Mouse (Mus musculus) CD8-positive naive resting alpha-beta T cell, adult 2 months (primary cell): ENCODE measurements around the gene Csnk1g2.

ENCODE experiments used
- DNase-seq, 2 experiments: peaks; one replicate each; pipeline ENCODE4 v3.0.0; 2022; ENCODE audit warnings: low read depth in 2 of 2, low spot score in 2 of 2

The Csnk1g2 gene

DNA sequence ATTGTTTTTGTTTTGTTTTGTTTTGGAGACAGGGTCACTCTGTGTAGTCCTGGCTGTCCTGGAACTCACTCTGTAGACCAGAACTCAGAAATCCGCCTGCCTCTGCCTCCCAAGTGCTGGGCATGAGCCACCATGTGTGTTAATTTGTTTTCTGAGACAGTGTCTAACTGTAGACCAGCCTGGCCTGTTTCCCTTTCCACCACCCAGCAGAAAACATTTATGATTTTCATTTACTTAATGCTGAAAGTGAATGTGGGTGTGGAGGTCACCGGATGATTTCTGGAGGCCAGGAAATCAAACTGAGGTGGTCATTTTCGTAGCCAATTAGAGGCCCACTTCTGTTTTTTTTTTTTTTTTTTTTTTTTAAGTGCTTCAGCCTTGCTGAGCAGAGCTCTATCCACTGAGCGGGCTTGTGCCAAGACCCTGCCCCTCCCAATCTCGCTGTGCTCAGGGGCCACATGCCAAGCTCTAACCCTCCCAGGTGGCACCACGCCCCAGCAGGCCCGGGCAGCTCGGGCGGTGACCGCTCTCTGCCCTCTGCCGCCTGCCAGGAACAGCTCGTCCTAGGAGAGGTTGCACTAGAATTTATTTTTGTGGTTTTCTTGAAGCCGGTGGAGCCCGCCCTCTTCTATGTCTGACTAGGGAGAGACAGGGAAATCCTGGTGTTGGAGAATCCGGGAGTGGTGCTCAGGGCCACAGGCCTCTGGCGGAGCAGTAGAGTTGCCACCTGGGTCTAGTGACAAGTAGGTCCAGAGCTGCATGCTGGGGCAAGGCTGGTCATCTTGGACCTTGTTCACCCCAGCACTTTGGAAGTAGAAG lies 41.8 kb downstream of the Csnk1g2 start:
- no peak for DNase-seq

DNA sequence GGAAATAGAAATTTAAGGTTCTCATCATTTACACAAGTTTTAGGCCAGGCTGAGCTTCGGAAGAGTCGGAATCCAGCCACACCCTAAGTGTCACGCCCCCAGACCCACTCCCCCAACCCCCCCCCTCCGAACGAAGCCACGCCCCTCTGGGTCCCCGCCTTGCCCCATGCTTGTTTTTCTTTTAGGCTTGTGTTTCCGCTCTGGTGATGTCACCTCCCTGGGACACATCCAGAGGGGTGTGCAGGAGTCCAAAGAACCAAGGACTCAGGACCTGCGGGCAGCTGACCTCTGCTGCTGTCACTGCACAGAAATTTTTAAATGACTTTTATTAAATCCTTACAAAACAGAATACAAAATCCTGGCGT lies 42.4 kb downstream of the Csnk1g2 start:
- DNase-seq, result no peak

DNA sequence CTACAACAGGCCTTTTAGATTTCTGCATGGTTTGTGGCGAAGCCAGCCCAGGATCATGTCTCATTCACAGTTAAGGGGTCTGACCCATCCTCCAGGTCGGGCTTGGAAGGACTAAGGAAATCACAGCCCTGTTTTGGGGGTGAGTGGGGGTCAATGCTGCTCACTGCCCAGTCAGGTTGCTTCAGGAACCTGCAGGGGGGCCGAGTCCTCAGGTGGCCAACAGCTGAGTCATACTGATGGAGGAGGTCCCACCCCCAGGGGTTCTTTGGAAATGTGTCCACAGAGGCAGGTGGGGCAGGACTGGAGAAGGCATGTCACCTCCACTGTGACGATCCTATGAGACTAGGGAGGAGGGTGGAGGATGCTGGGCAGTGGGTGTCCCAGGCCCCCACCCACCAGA lies 42.8 kb downstream of the Csnk1g2 start:
- DNase-seq, result no peak

DNA sequence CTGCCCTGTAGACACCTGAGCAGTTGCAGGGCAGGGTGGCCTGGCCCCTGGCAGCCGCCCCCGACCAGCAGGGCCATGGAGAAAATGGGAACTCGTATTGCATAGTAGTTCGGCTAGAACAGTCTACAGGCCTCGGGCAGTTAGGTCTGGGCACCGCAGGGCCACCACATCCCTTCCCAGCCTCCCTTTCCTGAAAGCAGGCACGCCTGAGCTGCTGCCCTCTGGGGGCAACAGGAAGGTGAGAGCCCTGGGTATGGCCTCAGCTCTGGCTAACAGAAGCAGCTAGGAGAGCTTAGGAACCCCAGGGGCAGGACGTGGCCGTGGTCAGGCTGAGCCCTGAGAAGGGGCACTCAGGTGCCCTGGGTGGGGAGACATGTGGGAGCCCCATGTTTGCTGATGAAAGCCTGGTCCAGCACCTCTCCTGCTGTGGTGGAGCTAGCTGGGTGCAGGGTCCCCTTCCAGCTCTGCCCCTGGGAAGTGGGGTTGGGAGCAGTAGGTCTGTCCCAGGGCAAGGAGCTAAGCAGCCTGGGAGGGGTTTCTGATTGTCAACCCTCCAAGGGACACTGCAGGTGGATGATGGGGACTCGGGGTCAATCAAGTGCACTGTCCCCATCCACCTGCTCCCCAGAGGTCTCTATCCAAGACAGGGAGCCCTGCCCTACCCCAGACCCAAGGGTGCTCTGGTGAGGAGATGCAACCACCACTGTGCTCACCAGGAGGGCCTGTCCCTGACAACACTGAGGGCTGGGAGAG lies 43.5 kb downstream of the Csnk1g2 start:
- no peak for DNase-seq

DNA sequence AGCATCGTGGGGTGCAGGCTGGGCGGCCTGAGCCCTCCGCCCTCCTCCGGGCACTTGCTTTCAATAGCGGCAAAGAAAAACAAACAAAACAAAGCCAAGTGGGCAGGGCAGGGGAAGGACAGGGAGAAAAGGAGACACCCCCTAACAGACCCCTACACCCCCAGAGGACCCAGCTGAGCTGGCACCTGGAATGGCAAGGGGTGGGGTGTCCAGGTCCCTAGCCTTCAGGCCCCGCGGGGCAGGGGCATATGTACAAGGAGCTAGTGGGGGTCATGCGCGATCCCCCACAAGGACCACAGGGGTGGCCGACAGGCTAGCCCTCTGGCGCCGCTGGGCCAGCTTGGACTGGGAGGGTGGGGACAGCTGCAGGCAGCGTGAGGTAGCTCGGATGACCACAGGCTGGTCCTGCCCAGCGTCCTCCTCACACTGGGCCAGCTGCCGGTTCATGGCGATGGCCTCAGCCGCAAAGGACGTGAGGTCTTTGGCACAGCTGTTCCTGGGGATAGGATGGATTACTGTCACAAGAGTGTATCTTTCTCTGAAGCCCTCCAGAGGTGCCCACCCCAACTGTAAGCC lies 44.3 kb downstream of the Csnk1g2 start:
- no peak for DNase-seq

DNA sequence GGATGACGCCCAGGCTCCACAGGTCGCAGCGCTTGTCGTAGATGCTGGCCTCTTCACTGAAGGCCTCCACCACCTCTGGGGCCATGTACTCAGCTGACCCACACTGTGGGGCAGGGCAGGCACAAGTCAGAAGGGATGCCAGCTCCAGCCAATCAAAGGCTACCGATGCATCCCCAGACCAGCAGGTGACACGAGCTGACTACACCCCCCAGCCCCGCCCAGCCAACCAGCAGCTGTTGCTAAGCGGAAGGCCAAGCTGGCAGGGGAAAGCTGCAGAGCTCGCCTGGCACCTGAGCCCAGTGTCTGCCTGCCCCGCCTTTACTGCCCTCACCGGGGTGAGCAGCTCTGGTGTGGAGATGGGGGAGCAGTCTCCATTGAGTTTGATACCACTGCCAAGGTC lies 46.0 kb downstream of the Csnk1g2 start:
- DNase-seq, result no peak

DNA sequence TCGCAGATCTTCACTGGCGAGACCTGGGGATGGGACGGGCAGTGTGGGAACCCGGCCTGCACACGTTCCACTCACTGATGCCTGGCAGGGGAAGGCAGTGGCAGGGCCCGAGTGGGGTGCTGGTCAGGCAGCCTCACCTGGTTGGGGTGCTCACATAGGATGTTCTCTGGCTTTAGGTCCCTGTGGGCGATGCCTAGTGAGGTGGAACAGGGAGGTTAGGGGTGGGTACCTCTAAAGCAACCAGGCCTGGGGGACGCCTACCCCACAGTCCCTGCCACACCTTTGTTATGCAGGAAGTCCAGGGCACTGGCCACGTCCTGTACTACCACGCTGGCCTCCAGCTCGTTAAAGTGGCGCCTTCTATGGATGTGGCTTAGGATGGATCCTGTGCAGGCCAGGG lies 46.4 kb downstream of the Csnk1g2 start:
- DNase-seq, result no peak

DNA sequence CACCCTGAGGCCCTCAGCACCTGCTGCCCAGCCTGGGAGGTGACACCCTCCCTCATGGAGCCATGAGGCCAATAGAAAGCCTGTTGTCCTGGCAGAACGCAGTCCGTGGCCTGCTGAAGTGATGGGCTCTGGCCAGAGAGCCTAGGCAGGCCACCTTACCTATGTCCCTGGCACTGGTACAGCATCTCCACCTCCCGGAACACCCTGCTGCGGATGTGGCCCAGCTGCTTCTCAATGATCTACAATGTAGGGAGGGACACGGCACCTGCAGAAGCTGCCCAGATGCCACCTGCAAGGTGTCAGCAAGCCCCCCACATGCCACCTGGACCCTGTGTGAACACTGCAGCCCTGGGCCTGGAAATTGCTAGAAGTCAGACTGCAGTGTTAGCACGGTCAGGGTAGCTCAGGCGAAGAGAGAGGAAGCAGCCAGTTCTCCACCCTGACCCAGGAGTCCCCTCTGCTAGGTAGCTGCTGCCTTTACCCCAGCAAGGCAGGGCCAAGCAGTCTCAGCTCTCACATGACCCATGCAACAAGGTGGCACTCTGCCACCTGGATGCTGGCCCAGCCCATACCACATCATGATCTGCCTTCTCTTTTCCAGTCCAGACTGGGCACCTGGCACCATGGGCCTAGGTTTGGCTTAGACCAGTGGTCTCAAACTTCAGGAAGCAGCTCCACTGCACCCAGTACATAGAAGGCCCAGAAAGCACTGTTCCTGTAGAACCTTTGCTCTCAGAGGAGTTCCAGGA lies 47.3 kb downstream of the Csnk1g2 start:
- DNase-seq, result no peak

DNA sequence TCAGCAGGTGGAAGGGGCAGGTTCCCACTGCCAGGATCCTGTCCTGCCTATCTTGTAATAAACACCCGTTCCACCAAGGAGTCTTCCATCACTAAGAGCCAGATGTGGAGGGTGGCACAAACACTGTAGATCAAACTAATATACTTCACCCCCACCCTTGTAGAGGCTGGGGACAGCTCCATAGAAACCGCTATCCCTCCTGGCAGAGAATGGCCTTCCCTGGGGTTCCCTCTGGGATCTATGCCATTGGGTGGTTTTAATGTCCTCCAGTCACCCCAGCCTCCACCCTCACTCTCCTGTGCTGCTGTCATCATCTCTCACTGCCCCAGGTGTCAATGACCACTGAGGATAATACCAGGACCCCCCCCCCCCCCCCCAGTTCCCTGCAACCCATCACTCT lies 47.9 kb downstream of the Csnk1g2 start:
- no peak for DNase-seq

DNA sequence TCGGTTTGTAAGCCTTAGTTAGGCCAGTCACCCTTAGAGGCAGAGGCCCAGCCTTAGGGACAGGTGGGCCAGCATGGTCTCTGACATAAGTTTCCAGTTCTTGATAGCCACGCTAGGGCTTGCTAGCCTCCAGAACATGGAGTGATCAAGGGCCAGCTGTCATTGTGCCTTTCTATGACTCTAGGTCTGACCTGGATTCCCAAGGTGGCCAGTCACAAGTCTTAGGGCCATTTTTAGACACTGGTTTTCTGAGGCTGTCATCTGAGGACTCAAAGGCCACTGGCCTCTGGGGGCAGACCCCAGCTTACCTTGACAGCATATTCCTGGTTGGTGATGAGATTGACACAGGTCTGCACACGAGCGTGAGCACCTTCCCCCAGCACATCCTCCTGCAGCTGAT lies 48.6 kb downstream of the Csnk1g2 start:
- DNase-seq, result no peak

DNA sequence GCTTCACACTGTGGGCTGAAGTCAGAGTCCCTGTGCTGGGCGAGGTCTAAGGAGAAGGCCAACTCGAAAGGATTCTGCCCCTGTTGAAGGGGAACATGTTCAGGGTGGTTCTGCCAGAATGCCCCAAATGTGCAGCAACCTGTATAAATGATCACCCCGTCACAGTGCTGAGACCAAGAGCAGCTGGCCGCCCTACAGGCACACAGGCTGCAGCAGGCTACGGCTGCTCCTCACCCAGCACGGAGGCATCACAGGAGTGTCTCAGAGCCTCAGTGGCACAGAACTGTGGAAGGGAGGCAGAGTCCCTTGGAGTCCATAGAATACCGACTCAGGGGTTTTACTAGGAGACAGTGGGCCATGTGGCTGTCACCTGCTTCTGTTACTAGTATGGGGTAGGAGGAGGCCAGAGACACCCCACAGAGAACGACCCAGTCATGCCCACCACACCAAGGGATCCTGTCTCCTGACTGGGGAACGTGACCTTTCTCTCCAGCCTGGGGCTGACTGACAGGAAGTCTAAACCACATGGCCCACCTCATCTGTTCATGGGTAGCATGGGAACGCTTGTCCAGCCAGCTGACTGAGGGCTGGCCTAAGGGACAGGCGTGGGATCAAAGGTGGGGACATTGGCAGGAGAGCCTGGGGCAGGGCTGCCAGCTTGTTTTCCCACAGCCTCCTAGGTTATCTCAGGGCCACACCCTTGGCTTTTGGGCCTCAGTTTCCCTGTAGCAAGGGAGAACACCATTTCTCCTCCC lies 49.5 kb downstream of the Csnk1g2 start:
- DNase-seq, result no peak

DNA sequence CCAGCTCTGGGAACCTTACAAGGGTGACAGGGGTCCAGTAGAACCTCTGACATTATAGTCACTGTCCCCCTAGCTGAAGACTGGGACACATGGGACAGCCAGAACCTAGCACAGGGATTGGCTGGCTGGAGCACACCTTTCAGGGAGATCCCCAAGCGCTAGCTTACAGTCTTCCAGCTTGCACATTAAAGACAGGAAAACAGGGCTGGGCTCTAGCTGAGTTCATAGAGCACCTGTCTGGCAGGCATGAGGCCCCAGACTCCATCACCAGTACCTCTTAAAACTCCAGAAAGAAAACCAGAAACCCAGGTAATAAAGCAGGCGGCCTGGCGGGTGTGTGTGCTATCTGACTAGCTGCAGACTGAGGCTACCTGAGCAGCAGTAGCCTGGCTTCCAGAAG lies 51.1 kb downstream of the Csnk1g2 start:
- no peak for DNase-seq

DNA sequence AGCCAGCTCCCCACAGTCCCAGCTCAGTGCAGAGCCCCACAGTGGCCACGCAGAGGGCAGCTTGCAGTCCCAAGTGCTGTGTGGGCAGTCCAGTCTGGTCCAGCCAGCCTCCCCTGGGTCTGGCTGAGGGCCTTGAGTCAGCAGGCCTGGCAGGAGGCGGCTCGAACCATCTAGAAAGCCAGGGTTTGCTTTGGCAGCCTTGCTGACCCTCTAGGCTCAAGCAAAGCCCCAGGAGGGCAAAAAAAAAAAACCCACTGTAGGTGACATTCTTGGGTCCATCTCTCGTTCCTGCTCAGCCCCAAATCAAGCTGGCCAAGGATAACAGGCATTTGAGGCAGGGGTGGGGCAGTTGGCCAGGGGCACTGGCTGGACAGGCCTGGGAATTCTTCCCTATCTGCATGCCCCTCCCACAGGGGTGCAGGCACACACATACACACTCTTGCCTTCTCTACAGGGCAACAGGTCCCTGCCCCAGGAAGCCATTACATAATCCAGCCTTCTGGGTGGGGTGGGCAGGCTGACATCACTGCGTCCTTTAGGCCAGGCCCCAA lies 51.6 kb downstream of the Csnk1g2 start:
- no peak for DNase-seq

DNA sequence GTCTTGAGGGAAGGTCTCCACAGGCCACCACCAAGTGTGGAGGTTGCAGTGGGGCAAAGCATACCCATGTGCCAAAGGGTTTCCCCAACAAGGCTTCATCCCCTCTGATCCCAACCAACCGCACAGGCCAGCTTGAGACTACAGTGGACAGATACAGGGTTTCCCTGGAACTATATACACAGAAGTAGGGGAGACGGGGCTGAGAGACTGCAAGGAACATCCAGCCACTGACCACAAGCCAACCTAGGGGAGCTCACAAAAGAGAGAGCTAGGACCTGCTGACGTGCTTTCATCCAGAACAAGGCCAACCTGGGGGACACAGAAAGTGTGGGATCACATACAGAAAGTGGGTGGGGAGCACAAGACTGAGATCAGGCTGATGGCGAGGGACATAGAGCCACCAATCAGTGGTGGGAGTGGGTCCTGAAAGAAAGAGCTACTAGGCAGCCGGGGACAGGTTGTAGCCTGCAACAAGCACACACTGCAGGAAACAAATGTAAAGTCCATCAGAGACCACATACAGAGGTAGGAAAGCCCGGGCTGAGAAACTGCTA lies 52.3 kb downstream of the Csnk1g2 start:
- DNase-seq, result no peak

DNA sequence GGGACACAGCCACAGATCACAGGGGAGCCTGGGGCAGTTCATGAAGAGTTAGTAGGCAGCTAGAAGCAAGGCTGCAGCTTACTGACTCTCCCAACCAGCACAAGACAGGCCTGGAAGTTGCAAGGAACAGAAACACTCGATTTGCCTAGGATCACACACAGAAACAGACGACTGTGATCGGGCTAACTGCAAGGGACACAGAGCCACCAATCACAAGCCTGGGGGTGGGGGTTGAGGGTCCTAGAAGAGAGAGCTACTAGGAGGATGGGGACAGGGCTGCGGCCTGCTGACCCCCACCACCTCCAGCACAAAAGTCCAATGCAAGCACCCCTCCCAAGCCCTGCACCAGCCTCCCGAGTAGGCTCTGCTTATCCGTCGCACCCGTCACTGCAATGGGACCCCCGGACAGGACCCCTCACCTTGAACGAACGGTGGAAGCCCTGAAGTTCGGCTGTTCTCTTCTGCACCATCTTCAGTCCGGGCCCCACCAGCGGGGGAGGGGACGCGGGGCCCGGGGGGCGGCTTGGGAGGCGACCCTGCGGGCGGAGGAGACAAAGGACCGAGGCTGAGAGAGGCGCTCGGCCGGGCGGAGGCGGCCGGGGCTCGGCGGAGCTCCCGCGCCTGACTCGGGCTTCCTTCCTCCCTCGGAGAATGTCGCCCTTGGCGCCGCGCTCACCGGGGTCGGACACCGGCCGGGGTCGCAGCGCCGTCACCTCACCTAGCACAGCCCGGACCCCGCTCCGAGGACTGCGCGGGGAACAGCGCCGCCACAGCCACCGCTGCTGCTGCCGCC lies 53.0 kb downstream of the Csnk1g2 start:
- DNase-seq, result no peak

DNA sequence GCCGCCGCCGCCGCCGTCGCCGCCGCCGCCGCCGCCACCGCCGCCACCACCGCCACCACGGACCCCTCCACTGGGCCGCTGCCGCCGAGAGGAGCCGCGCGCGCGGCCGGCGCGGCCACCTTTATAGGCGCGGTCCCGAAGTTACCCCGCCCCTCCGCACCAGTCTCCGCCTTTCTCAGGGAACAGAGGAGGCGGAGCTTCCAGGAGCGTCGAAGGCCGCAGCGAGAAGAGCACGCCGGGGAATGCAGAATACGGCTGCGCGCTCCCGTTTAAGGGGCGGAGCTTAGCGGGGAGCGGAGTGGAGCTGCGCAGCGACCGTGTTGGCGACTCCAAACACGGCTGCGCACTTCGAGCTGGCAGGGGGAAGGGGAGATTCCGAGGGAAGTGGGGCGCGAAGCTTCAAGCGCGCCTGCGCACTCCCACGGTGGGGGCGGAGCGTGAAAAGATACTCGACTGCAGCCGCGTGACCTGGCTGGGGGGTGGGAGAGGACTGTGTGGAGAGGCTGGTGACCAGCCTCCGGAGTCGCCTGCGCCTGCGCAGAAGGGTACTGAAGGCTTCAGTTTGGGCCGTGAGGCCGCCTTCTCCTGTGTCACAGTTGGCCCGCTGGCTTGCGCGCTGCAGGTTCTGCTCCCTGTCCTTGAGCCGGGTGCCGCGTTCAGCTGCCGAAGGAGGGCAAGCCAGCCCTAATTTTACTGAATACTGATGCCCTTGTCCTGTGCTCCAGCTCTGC lies 53.7 kb downstream of the Csnk1g2 start:
- peak; percentile 99 for DNase-seq

DNA sequence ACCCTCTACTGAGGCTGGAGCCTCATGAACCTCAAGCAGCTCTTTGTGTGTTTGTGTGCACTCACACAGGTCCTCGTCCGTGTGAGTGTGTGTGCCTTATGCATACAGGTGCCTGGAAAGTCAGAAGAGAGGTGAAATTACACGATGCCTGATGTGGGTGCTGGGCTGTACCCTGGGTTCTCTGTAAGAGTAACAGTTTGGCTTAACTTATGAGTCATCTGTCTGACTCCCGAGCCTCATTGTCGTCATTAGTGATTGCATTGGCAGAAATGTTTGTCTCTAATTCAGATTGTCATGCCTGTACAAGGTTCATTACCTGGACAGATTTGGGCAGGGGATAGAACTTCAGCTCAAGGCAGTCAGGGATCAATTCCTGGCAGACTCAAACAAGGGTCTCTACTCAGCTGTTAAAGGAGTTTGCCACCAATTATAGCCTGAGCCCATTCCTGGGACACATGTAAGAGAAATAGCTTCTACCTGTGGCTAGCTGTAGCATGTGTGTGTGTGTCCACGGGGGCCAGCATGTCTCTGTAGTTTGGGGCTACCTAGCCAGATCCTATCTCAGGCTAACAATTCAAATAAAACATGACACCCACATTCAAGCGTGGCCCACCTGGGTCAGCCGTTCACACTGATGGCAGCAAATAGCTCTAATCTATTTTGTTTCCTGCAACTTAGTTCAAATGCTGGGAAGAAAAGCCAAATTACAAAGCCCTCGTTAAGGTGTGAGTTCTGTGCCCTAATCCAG lies 54.7 kb downstream of the Csnk1g2 start:
- no peak for DNase-seq

DNA sequence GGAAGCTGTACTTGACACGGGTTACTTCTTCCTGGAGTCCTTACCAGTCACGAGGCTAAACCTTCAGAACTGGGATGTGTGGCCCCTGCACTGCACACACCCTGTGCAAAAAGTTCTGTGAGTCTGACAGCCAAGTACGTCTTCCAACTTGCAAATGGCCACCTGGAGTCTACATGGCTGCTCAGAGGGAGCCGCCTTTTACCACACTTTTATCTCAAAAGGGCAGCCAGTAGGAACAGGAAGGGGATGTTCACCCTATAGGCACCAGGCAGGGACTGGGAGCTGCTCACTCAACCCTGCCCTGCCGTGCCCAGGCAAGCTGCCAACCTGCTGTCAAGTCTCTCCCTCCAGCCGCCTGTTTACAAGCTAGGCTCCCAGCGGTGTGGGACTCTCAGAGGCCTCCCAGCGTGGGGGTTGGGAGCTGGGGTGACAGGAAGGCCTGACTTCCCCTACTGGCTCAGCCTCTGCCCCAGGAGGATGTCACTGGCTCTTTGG lies 55.4 kb downstream of the Csnk1g2 start, which contains the start of gene Mknk2:
TSS of gene Mknk2 (minus strand) at position 171 of the 495 bp plus-strand sequence.
- DNase-seq, result peak; percentile 90 to 91
